ENCODE assay signal across 8 mouse cellular contexts in genomic region chr11:84868786-84869259, GRCm38 (mm10). TPM values are rescaled to one million over a fixed set of nuclear protein-coding genes. Genes with fewer than 3 reads are reported as not detected.
DNase-seq lines count a peak whose midpoint lies in the region; ATAC-seq and TF ChIP-seq lines count a peak whose summit lies in the region.

No protein-coding gene starts in this region.

- no peaks in the 10 kb centered on the region for H3K9me3 ChIP-seq in heart, embryonic 15.5 days (replicated peaks)
- H3K9me3 ChIP-seq in ES-Bruce4 (replicated peaks; ENCODE audit: control insufficient read depth, insufficient read depth, low read length, poor library complexity, severe bottlenecking), result no peaks in the 10 kb centered on the region
- H3K9me3 ChIP-seq in forebrain, postnatal 0 days (ENCODE audit: low read length), result no peaks in the 10 kb centered on the region
- no peaks in the 10 kb centered on the region for H3K9me3 ChIP-seq in midbrain, embryonic 12.5 days

- H3K27me3 ChIP-seq in heart, embryonic 15.5 days, result no peaks in the 10 kb centered on the region
- H3K27me3 ChIP-seq in ES-Bruce4 (ENCODE audit: control insufficient read depth, insufficient read depth, low read length, poor library complexity, severe bottlenecking), result no peaks in the 10 kb centered on the region
- H3K27me3 ChIP-seq in forebrain, postnatal 0 days (ENCODE audit: insufficient read depth, low read length), result no peaks in the 10 kb centered on the region
- H3K27me3 ChIP-seq in midbrain, embryonic 12.5 days, result no peaks in the 10 kb centered on the region

- no peak for TF ChIP-seq POLR2A in ES-Bruce4 (IDR thresholded peaks at IDR 0.05; ENCODE audit: insufficient read depth, low read length)

- H3K4me3 ChIP-seq in heart, embryonic 15.5 days, result peak overlapping the region; percentile 84
- H3K4me3 ChIP-seq in ES-Bruce4 (ENCODE audit: low read depth, low read length), result peak overlapping the region; percentile 91
- H3K4me3 ChIP-seq in forebrain, postnatal 0 days (ENCODE audit: low read depth, low read length), result peak overlapping the region; percentile 90
- peak overlapping the region; percentile 85 for H3K4me3 ChIP-seq in midbrain, embryonic 12.5 days

- H3K27ac ChIP-seq in heart, embryonic 15.5 days, result peak overlapping the region; percentile 100
- H3K27ac ChIP-seq in ES-Bruce4 (ENCODE audit: insufficient read depth, low read length), result peak overlapping the region; percentile 80; the same call in 1 of the 2 replicates
- no peak overlapping the region for H3K27ac ChIP-seq in forebrain, postnatal 0 days (ENCODE audit: low read depth, low read length)
- 0 out of 2 replicates have a peak overlapping the region, but pooled peaks have one; percentile 96 for H3K27ac ChIP-seq in midbrain, embryonic 12.5 days (replicated peaks)

- intact Hi-C loops in left cerebral cortex, postnatal 36 days (cut with DNase I), result loop anchor here (5.0 kb wide), 1 partner anchor 37 kb away; no protein-coding TSS in a partner anchor

- no peak for ATAC-seq in heart, embryonic 15.5 days (replicated peaks; ENCODE audit: insufficient number of reproducible peaks, insufficient read depth, low FRiP score, low read depth)
- ATAC-seq in forebrain, postnatal 0 days, result no peak
- ATAC-seq in midbrain, embryonic 12.5 days (ENCODE audit: low FRiP score, low read depth), result no peak

- no peak for TF ChIP-seq CTCF in ES-Bruce4 (IDR thresholded peaks at IDR 0.05; ENCODE audit: low read depth, low read length)
- TF ChIP-seq CTCF in forebrain, postnatal 0 days (IDR thresholded peaks at IDR 0.05; ENCODE audit: low read depth), result no peak

- peak overlapping the region; percentile 81 for H3K4me2 ChIP-seq in heart, embryonic 15.5 days
- H3K4me2 ChIP-seq in forebrain, postnatal 0 days (ENCODE audit: low read depth), result peak overlapping the region; percentile 87
- peak overlapping the region; percentile 80 for H3K4me2 ChIP-seq in midbrain, embryonic 12.5 days (replicated peaks)

- peak overlapping the region; percentile 89 for H3K9ac ChIP-seq in heart, embryonic 15.5 days
- peak overlapping the region; percentile 99 for H3K9ac ChIP-seq in ES-Bruce4 (ENCODE audit: low read depth, poor library complexity, severe bottlenecking)
- peak overlapping the region; percentile 88 for H3K9ac ChIP-seq in forebrain, postnatal 0 days
- peak overlapping the region; percentile 91 for H3K9ac ChIP-seq in midbrain, embryonic 12.5 days (replicated peaks)

- no peak for TF ChIP-seq EP300 in ES-Bruce4 (IDR thresholded peaks at IDR 0.05; ENCODE audit: insufficient read depth, low read depth, low read length)

- H3K36me3 ChIP-seq in heart, embryonic 15.5 days, result 0 out of 2 replicates have a peak, but pooled peaks cover 6% of the 10 kb centered on the region
- H3K36me3 ChIP-seq in ES-Bruce4 (ENCODE audit: control insufficient read depth, insufficient read depth, low read length, poor library complexity, severe bottlenecking), result peaks cover 2% of the 10 kb centered on the region
- no peaks in the 10 kb centered on the region for H3K36me3 ChIP-seq in forebrain, postnatal 0 days (ENCODE audit: insufficient read depth)
- H3K36me3 ChIP-seq in midbrain, embryonic 12.5 days, result 0 out of 2 replicates have a peak, but pooled peaks cover 5% of the 10 kb centered on the region

- DNase-seq in heart, adult 11 months, result no peak
- DNase-seq in forebrain, postnatal 0 days, result no peak
- no peak for DNase-seq in left cerebral cortex, postnatal 36 days (ENCODE audit: low spot score in 2 of 2)
- no peak for DNase-seq in MN1 (ENCODE audit: low spot score)
- no peak for DNase-seq in frontal cortex, postnatal 14 days (ENCODE audit: low spot score in 2 of 2)

- WGBS in heart, embryonic 15.5 days, result 4% methylated on average over 7 of the region's 7 CpGs
- WGBS in forebrain, postnatal 0 days, result 20% methylated on average over 7 of the region's 7 CpGs
- WGBS in midbrain, embryonic 12.5 days, result 21% methylated on average over 7 of the region's 7 CpGs

- H3K4me1 ChIP-seq in heart, embryonic 15.5 days (replicated peaks), result peaks cover 26% of the 10 kb centered on the region
- H3K4me1 ChIP-seq in ES-Bruce4 (ENCODE audit: control insufficient read depth, insufficient read depth, low read length), result no peaks in the 10 kb centered on the region
- H3K4me1 ChIP-seq in forebrain, postnatal 0 days (ENCODE audit: insufficient read depth), result peaks cover 6% of the 10 kb centered on the region
- peaks cover 15% of the 10 kb centered on the region for H3K4me1 ChIP-seq in midbrain, embryonic 12.5 days

RNA-seq across cellular contexts. Expression of gene Ggnbp2, which starts 1.8 kb away (rescaled TPM):
- 47.2 and 53.1 TPM in 2 replicates for polyA plus RNA-seq in heart, embryonic 15.5 days (2015; fragmentation: Nextera tagmentation; extraction: Ambion mirVana)
- polyA plus RNA-seq in ES-Bruce4 (2011; ENCODE audit: insufficient read depth, insufficient read length, low read depth, missing spikeins), result 86.0 and 89.8 TPM in 2 replicates
- total RNA-seq in forebrain, postnatal 0 days (2014; rRNA removed), result 58.4 and 70.8 TPM in 2 replicates
- polyA plus RNA-seq in forebrain, postnatal 0 days (2015; fragmentation: Nextera tagmentation; extraction: Ambion mirVana), result 47.6 and 68.2 TPM in 2 replicates
- 69.2 and 79.1 TPM in 2 replicates for polyA plus RNA-seq in midbrain, embryonic 12.5 days (2016; fragmentation: Nextera tagmentation; extraction: Ambion mirVana)
- total RNA-seq in left cerebral cortex, postnatal 36 days (2021), result 10 to 100 TPM; 75.9 to 93.3 TPM

RNA-seq across cellular contexts. Expression of gene Myo19, which starts 11.1 kb away (rescaled TPM):
- polyA plus RNA-seq in heart, embryonic 15.5 days (2015; fragmentation: Nextera tagmentation; extraction: Ambion mirVana), result 5.4 and 6.7 TPM in 2 replicates
- 19.0 and 19.5 TPM in 2 replicates for polyA plus RNA-seq in ES-Bruce4 (2011; ENCODE audit: insufficient read depth, insufficient read length, low read depth, missing spikeins)
- 7.5 TPM in 2 replicates for total RNA-seq in forebrain, postnatal 0 days (2014; rRNA removed)
- 3.0 and 3.6 TPM in 2 replicates for polyA plus RNA-seq in forebrain, postnatal 0 days (2015; fragmentation: Nextera tagmentation; extraction: Ambion mirVana)
- polyA plus RNA-seq in midbrain, embryonic 12.5 days (2016; fragmentation: Nextera tagmentation; extraction: Ambion mirVana), result 8.5 and 9.9 TPM in 2 replicates
- total RNA-seq in left cerebral cortex, postnatal 36 days (2021), result 10 to 100 TPM in 1 of 2 experiments, 1 to 10 TPM in 1; 9.3 to 15.4 TPM

RNA-seq across cellular contexts. Expression of gene Pigw, which starts 11.3 kb away (rescaled TPM):
- 2.4 and 2.5 TPM in 2 replicates for polyA plus RNA-seq in heart, embryonic 15.5 days (2015; fragmentation: Nextera tagmentation; extraction: Ambion mirVana)
- 10.8 and 11.2 TPM in 2 replicates for polyA plus RNA-seq in ES-Bruce4 (2011; ENCODE audit: insufficient read depth, insufficient read length, low read depth, missing spikeins)
- 2.8 and 3.3 TPM in 2 replicates for total RNA-seq in forebrain, postnatal 0 days (2014; rRNA removed)
- 1.3 and 2.3 TPM in 2 replicates for polyA plus RNA-seq in forebrain, postnatal 0 days (2015; fragmentation: Nextera tagmentation; extraction: Ambion mirVana)
- 2.6 and 2.8 TPM in 2 replicates for polyA plus RNA-seq in midbrain, embryonic 12.5 days (2016; fragmentation: Nextera tagmentation; extraction: Ambion mirVana)
- total RNA-seq in left cerebral cortex, postnatal 36 days (2021), result 1 to 10 TPM; 7.1 to 7.9 TPM

RNA-seq across cellular contexts. Expression of gene Dhrs11, which starts 40.0 kb away (rescaled TPM):
- 59.0 and 62.3 TPM in 2 replicates for polyA plus RNA-seq in heart, embryonic 15.5 days (2015; fragmentation: Nextera tagmentation; extraction: Ambion mirVana)
- polyA plus RNA-seq in ES-Bruce4 (2011; ENCODE audit: insufficient read depth, insufficient read length, low read depth, missing spikeins), result 5.0 and 7.0 TPM in 2 replicates
- 4.8 and 8.3 TPM in 2 replicates for total RNA-seq in forebrain, postnatal 0 days (2014; rRNA removed)
- 7.8 TPM in 2 replicates for polyA plus RNA-seq in forebrain, postnatal 0 days (2015; fragmentation: Nextera tagmentation; extraction: Ambion mirVana)
- polyA plus RNA-seq in midbrain, embryonic 12.5 days (2016; fragmentation: Nextera tagmentation; extraction: Ambion mirVana), result 6.8 and 7.6 TPM in 2 replicates
- total RNA-seq in left cerebral cortex, postnatal 36 days (2021), result 1 to 10 TPM; 6.7 to 8.6 TPM

RNA-seq across cellular contexts. Expression of gene Znhit3, which starts 47.3 kb away (rescaled TPM):
- polyA plus RNA-seq in heart, embryonic 15.5 days (2015; fragmentation: Nextera tagmentation; extraction: Ambion mirVana), result 31.4 and 36.2 TPM in 2 replicates
- polyA plus RNA-seq in ES-Bruce4 (2011; ENCODE audit: insufficient read depth, insufficient read length, low read depth, missing spikeins), result 37.0 and 39.6 TPM in 2 replicates
- 40.0 and 50.7 TPM in 2 replicates for total RNA-seq in forebrain, postnatal 0 days (2014; rRNA removed)
- polyA plus RNA-seq in forebrain, postnatal 0 days (2015; fragmentation: Nextera tagmentation; extraction: Ambion mirVana), result 83.9 and 96.1 TPM in 2 replicates
- polyA plus RNA-seq in midbrain, embryonic 12.5 days (2016; fragmentation: Nextera tagmentation; extraction: Ambion mirVana), result 58.1 and 62.4 TPM in 2 replicates
- 10 to 100 TPM; 31.3 to 38.4 TPM for total RNA-seq in left cerebral cortex, postnatal 36 days (2021)
